Mouse (Mus musculus) monocyte, adult 59 days (primary cell): Measurements from ENCODE around the gene Fas. TPM values are rescaled to one million over a fixed set of nuclear protein-coding genes. Genes with fewer than 3 reads are reported as not detected.

Source experiments
- total RNA-seq, 2 experiments: library from RNA; stranded (reverse); gene quantifications; one replicate each; pipeline ENCODE4 v1.2.4; 2023

The Fas gene
- total RNA-seq, result 10 to 100 TPM; 32.5 to 34.9 TPM

DNA sequence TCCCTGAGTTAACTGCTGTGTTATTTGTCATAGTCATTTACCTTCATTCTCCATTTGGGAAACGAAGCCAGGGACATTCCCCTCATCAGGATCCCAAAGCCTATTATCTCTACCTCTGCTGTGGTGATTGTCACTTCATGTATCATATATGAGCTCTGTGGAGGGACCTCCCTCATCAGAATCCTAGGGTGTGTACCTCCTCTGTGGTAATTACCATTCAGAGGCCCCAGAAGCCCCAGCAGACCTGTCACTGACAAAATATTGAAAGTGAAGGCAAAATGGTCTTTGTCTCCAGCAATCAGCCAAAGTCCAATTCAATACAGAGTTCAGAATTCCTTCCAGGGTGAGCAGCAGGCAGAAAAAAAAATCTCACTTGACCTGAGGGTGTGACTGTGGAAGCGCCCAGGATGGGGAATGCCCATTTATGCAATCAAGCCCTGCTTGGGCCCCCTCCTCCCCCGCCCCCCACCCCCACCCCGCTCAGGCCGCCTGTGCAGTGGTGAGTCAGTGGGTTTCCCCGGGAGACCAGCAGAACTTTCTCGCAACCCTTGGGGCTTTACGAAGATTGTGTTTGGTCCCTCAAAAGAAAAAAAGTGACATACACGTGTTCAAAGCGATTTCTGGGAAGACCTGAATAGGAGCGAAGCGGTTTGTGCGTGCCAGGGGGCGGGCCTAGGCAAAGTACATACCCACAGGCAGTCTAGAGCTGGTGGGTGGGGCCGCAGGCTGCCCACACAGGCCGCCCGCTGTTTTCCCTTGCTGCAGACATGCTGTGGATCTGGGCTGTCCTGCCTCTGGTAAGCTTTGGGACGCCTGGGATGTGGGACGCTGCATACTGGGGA lies at the start of gene Fas:
Fas (plus strand) TSS at position 719 of the 842 bp plus-strand sequence.

DNA sequence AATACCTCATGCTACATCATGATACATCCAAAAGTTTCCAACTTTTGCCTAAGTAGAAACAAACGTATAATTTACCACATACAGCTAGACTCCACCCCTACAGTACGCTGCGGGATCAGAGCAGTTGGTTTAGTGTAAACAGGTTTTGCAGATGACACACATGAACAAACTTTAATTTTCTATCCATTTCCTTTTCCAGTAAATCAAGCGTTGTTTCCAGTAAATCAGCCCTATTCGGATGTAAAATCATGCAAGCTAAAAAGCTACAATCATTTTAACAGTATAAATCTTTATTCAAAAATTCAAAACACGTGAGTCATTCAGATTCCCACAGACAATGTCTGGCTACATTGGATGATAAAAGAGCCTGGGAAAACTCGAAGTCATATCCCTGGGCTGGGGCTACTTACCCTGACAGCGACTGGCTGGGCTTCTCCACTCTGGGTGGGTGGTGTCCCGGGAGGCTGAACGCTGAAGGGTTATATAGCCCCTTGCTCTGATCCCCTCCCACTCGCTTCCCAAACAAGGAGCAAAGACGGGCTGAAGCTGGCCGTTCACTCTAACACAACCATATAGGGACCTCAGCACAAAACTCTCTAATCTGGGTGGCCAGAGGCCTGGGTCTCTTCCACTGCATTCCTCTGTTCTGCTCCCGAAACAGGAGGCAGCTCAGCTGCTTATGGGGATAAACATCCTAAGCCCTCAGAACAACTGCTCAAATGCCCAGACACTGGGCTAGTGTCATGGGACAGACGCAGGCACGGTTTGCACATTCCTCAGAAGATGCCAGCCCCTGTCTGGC lies 35.4 kb upstream of the Fas start, which contains the start of gene Acta2:
Acta2 (minus strand) TSS at position 711 of the 802 bp plus-strand sequence.

Other genes starting within 250 kb of the Fas start
- gene Lipn, start 223.3 kb upstream of the Fas start, total RNA-seq, result not detected
- not detected for gene Lipm, start 189.7 kb upstream of the Fas start, total RNA-seq
- gene Ankrd22, start 124.6 kb upstream of the Fas start, total RNA-seq, result not detected
- gene Stambpl1, start 98.4 kb upstream of the Fas start, total RNA-seq, result 10 to 100 TPM; 30.6 to 34.0 TPM
- gene Acta2, start 35.1 kb upstream of the Fas start, total RNA-seq, result 1 to 10 TPM; 4.0 to 5.9 TPM
- under 1 TPM in 1 of 2 experiments, not detected in 1; 0.47 TPM for gene Ch25h, start 184.5 kb downstream of the Fas start, total RNA-seq
- 100 to 1,000 TPM; 208 to 214 TPM for gene Lipa, start 236.8 kb downstream of the Fas start, total RNA-seq